Mouse (Mus musculus) bone marrow macrophage, adult 2 months (primary cell): ENCODE measurements at regions not wholly inside any gene's neighbourhood (a gene's known extent, or its start where the extent isn't known, plus 50 kb on each side); places are given as distances from the start of the nearest gene placed in this dataset.

Experiments used
- CTCF ChIP-seq: IDR thresholded peaks from 2 replicates; pipeline ENCODE4 v1.5.1; 2012; ENCODE audit warnings: low read depth, mild to moderate bottlenecking, low read length, moderate library complexity
- POLR2A ChIP-seq: IDR thresholded peaks from 2 replicates; pipeline ENCODE4 v1.6.1; 2012; ENCODE audit warnings: mild to moderate bottlenecking, low read depth, low read length, borderline replicate concordance

GRCm38 (mm10) chr17:4726331-4726741 lies 267.8 kb upstream of the Arid1b start:
- TF ChIP-seq CTCF (no peak), POLR2A (no peak)
